Mouse (Mus musculus): ENCODE data around the gene Nsrp1.

The Nsrp1 gene

GRCm38 (mm10) chr11:77042816-77043215 is 35.4 kb downstream of the Nsrp1 start:
- WGBS: 94% methylated on average over 2 of the region's 2 CpGs

DNA sequence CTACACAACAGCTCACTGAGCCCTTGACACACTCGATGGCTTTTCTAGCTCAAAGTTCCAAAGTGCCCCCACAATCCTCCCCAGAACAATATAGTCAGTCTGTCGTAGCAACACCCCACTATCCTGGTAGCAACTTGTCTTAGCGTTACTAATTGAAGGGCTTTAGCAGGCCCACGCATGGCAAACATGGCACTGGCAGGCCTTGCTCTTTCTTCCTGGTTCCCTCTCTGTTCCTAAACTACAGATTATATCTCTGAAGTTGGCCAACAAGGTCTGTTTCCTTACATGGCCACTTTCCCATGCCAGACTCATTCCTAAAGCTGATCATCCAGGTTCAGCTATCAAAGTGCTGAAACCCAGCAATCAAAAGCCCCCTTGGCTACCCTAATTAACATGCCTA is 36.3 kb downstream of the Nsrp1 start:
- 90% methylated on average over 4 of the region's 4 CpGs for WGBS

DNA sequence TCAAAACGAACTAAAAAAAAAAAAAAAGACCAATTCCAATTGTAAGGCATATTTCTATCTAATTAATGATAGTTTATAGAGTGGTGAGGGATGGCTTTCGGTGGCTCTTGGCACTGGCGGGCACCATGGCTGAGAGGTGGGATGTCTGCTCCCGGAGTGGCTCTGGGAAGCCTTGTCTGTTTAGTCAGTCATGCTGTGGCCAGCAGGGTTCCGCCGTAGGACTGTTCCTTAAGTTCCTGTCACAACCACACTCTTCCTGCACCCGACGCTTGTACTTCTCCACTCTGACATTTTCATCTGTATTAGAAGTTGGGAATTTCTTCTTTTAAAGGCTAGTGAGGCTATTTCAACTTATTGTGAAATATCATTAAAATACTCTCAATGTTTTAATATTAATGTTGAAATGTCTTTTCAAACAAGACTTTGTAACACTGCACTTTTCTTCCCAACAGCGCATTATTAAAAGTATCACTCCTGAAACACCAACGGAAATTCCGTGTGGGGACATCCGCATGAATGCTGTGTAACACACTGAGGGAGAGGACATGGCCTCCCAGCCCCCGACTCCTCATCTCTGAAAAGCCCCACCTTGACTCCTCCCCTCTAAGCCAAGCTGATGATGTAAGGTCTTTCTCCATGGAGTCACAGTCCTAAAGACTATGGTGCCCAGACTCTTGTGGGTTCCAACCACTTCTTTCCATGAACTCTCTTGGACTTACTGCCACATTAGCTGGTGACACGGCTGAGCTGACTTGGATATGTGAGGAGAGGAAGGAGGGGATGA is 46.9 kb downstream of the Nsrp1 start:
- 80% methylated on average over 14 of the region's 14 CpGs for WGBS

DNA sequence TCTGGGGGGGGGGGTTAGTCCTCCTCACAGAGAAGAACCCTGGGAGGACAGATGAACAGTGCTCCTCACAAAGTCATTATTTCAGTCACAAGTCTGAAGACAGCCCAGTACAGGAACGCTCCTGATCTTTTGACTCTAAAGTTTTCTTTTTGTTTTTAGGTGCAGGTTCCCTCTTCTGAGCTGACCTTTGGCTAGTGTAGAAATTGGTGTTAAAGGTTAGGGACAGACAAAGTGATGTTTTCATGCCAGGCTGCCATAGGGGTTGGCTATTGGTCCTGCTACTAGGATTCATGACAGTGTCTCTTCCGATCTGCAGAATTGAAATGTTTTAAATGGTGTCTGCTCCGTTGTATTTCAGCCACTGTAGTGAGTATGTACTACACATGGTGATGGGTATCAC is 50.1 kb downstream of the Nsrp1 start:
- 95% methylated on average over 3 of the region's 3 CpGs for WGBS

GRCm38 (mm10) chr11:77026559-77026958 is 51.7 kb downstream of the Nsrp1 start:
- WGBS: 78% methylated on average over 3 of the region's 3 CpGs

DNA sequence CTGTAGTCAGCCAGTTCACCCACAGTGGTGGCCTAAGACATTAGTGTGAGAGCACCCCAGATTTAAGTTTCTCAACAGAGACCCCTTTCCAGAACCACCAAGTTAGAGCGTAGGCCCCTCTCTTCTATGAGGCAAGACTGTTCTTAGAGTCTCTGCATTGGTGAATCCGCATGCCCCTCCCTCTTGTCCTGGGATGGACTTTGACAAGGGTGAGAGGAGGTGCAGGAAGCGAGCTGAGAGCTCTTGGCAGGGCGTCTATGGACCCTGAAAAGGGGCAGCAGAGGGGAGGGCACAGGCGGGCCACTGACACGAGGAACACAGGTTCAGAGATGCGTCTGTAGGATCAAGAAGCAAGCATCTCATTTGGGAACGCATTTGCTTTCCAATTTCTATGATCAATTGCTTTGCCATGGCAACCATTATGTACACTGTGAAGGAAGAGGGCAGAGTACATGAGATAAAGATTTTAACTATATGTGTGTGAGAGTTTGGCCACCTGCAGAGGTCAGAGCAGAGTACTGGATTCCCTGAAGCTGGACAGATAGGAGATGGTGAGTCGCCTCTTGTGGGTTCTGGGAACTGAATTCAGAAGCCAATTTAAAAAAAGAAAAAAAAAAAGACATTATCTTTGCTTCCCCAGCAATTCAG is 56.4 kb downstream of the Nsrp1 start:
- WGBS: 80% methylated on average over 9 of the region's 9 CpGs

GRCm38 (mm10) chr11:77019539-77019938 is 58.7 kb downstream of the Nsrp1 start:
- WGBS: 77% methylated on average over 8 of the region's 8 CpGs

GRCm38 (mm10) chr11:77018046-77018445 is 60.2 kb downstream of the Nsrp1 start:
- WGBS: 90% methylated on average over 11 of the region's 11 CpGs

DNA sequence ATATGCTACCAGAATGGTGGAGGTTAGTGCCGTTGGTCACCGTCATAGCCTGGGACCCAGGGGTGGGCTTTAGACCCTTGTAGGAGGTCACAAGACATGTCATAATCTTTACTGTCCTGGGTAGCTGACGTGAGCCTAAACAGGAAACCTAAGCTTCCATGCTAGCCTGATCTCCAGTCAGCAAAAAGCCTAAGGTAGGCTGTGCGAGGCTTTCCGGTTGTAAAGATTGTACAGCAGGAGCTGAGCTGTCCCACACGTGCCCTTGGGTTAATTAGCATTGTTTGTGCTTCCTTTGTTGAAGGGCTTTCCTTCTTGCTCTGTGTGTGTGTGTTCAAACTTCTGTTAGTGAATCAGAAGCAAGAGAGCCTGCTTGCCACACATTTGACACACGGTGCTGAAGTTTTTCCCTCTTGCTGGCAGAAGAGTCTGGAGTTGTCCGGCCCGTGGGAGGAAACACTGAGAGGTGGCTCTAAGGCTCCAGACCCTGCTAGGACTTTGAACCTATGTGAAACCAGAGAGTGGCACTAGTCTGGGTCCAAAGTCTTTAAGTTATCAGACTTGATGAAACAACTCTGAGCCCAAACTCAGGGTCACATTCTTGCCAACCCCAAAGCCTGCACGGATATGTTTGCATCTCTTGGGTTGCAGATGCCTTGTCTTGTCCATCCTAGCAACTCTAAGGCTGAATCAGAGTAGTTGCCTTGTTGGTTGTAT is 67.3 kb downstream of the Nsrp1 start:
- WGBS: 82% methylated on average over 10 of the region's 10 CpGs

- 85% methylated on average over 16 of the region's 16 CpGs for WGBS
These were observed 68.9 kb downstream of the Nsrp1 start for GRCm38 (mm10) chr11:77009069-77010025.

DNA sequence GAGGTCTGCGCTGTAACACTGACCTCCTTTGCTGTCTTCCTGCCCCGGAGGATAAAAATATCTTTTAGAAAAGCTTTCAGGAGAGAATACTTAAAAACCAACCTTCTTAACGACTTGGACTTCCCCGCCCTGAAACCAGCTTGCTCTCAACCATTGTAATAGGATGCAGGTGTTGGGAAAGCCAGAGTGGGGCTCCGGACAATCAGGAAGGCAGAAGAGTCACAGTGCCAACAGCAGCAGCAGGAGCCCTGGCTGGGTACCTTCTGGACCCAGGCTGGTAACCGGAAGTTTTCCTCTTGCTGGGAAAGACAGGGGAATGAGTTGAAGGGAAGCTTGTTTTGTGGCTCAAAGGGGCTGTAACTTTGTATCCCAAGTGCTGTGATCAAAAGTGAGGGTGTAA is 71.6 kb downstream of the Nsrp1 start:
- WGBS: 24% methylated on average over 6 of the region's 6 CpGs

DNA sequence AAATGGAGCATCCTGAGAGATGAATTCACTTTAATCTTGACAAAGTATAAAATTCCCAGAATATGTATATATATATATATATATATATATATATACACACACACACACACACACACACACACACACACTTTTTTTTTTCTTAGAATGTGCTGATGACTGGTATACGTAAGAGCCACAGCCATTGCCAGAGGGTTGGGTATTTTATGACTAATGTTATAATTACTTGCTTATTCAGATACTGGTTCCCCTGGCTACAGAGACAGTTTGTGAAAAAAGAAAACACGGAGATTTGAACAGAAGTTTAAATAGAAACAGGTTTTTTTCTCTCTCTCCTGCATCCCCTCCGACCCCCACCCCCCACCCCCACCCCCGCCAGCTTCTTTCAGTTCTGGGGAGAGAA is 72.4 kb downstream of the Nsrp1 start:
- 30% methylated on average over 4 of the region's 4 CpGs for WGBS

GRCm38 (mm10) chr11:77002361-77002760 is 75.9 kb downstream of the Nsrp1 start:
- 76% methylated on average over 1 of the region's 1 CpGs for WGBS

GRCm38 (mm10) chr11:77000741-77001140 is 77.5 kb downstream of the Nsrp1 start:
- 66% methylated on average over 5 of the region's 5 CpGs for WGBS

- 8% methylated on average over 24 of the region's 24 CpGs for whole genome bisulfite sequencing
These were observed 79.5 kb downstream of the Nsrp1 start for GRCm38 (mm10) chr11:76998705-76999226.

- 1% methylated on average over 52 of the region's 52 CpGs for WGBS
These were observed 80.1 kb downstream of the Nsrp1 start, which contains the start of gene Slc6a4 for GRCm38 (mm10) chr11:76997916-76998704. Gene Slc6a4 (plus strand): TSS chr11:76998603.

DNA sequence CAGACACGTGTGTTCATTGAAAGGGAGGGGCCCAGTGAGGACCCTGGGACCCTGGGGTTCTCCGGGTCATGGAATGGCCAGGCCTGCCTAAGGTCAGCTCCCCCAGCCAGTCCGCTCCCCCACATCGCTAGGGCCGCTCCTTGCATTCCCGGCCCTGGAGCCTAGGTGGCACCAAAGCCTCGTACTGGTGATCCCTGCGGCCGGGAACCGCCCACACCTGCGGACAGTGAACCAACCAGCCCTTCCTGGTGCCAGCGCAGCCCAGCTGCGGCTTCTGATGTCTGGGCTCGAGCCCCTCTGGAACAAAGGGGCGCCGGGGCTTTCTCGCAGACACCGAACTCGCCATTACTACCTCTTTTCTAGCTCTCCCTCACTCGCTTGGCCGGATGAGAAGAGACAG is 80.9 kb downstream of the Nsrp1 start:
- 1% methylated on average over 21 of the region's 21 CpGs for WGBS

- WGBS: 31% methylated on average over 20 of the region's 20 CpGs
These were observed 82.1 kb downstream of the Nsrp1 start for GRCm38 (mm10) chr11:76995966-76996672.
